Mouse (Mus musculus) stomach, embryonic 15.5 days (tissue): Measurements from ENCODE around the gene Wdr74. TPM values are rescaled to one million over a fixed set of nuclear protein-coding genes. Genes with fewer than 3 reads are reported as not detected.

Experiments used
- ATAC-seq: fragments of 200-750 bp; cut with Nextera tagmentation; 2 replicates; pipeline ENCODE4 v1.8.0; 2017; ENCODE audit warnings: low read depth, moderate number of reproducible peaks, moderate TSS enrichment; ENCODE audit not compliant: insufficient read depth, low FRiP score
- H3K27ac ChIP-seq: fragments of 300-500 bp; sonication (generic); 2 replicates; pipeline ENCODE4 v1.5.1; 2015; ENCODE audit warnings: mild to moderate bottlenecking, inconsistent platforms
- H3K27me3 ChIP-seq: fragments of 300-500 bp; sonication (generic); replicated peaks from 2 replicates; pipeline ENCODE4 v1.6.1; 2015; ENCODE audit warnings: inconsistent platforms
- H3K36me3 ChIP-seq: fragments of 300-500 bp; sonication (generic); 2 replicates; pipeline ENCODE4 v1.6.1; 2015; ENCODE audit warnings: inconsistent platforms
- H3K4me1 ChIP-seq: fragments of 300-500 bp; sonication (generic); 2 replicates; pipeline ENCODE4 v1.6.1; 2015; ENCODE audit warnings: inconsistent platforms
- H3K4me2 ChIP-seq: fragments of 300-500 bp; sonication (generic); 2 replicates; pipeline ENCODE4 v1.6.1; 2015; ENCODE audit warnings: mild to moderate bottlenecking, inconsistent platforms
- H3K4me3 ChIP-seq: fragments of 300-500 bp; sonication (generic); replicated peaks from 2 replicates; pipeline ENCODE4 v1.5.1; 2015; ENCODE audit warnings: inconsistent platforms
- H3K9ac ChIP-seq: fragments of 300-500 bp; sonication (generic); 2 replicates; pipeline ENCODE4 v1.6.1; 2015; ENCODE audit warnings: inconsistent platforms
- H3K9me3 ChIP-seq: fragments of 300-500 bp; sonication (generic); 2 replicates; pipeline ENCODE4 v1.6.1; 2016; ENCODE audit warnings: inconsistent platforms
- WGBS: fragments of 180-500 bp; shearing (Covaris S2); methylation state at CpG from one replicate; pipeline ENCODE4 v1.1.7; 2015; 5-methylcytosine and 5-hydroxymethylcytosine counted together
- microRNA-seq: library from miRNA; unstranded; fragments of <30 nt; microRNA quantifications from one replicate; pipeline ENCODE4, GENCODE M21; 2016
- polyA plus RNA-seq: library from polyadenylated mRNA; unstranded; fragments of >200 nt; fragmentation: Nextera tagmentation; extraction: Ambion mirVana; gene quantifications from 2 replicates; pipeline ENCODE4 v1.2.1, GENCODE M21; 2015

The Wdr74 gene
- polyA plus RNA-seq, 1 experiment from 2014 or later: 76.3 TPM

DNA sequence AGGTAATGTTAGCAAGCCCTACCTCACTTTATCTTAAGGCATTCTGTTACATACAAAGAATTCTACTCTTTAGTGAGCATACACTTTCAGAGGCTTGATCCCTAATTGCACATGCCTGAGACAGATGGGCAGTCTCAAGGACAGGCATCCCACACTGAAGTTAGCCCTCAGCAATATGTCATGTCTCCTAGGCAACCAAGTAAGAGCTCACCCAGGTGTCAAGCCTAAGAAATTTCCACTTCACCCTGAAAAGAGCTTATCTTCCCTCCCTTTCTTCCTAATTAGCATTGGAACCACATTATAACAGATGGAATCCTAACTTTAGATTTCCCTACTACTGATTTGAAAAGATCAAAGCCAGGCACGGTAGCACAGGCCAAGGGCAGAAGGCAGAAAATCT lies 53.5 kb downstream of the Wdr74 start:
- Histone ChIP-seq H3K9me3 (no peaks in the 10 kb centered on the region), H3K27ac (no peak overlapping the region), H3K36me3 (peaks cover 19% of the 10 kb centered on the region), H3K4me3 (no peak overlapping the region), H3K9ac (no peak overlapping the region), H3K27me3 (no peaks in the 10 kb centered on the region), H3K4me1 (no peaks in the 10 kb centered on the region), H3K4me2 (no peak overlapping the region)
- ATAC-seq: no peak
- WGBS: 25% methylated on average over 1 of the region's 1 CpGs

DNA sequence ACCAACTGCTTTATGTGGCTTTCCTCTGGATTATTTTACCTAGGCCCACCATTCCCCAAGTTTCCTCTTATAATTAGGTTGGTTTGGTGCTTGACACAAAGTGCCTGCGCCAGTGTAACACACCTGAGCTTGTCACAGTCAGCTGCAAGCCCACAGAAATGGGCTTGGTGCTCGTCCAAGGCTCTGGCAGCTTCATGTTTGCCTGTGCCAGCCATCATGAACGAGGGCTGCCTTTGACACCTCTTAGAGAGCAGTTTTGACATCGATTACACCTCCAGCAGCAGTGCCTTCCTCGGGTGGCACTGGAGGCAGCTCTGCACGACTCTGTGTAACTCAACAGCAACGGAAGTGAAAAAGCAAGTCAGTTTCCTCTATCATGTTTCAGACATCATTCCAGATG lies 54.5 kb downstream of the Wdr74 start:
- Histone ChIP-seq H3K4me1 (no peaks in the 10 kb centered on the region), H3K36me3 (peaks cover 28% of the 10 kb centered on the region), H3K27ac (no peak overlapping the region), H3K4me2 (no peak overlapping the region), H3K4me3 (no peak overlapping the region), H3K9ac (no peak overlapping the region), H3K9me3 (no peaks in the 10 kb centered on the region), H3K27me3 (no peaks in the 10 kb centered on the region)
- 82% methylated on average over 7 of the region's 7 CpGs for WGBS
- no peak for ATAC-seq

Small RNA genes within 50 kb of the gene (microRNA-seq; reads per million reads assigned to microRNA genes)
- gene Mir6992: not detected

Other genes with a start within 250 kb of the Wdr74 start
- gene Slc22a8, start 144.6 kb upstream of the Wdr74 start, polyA plus RNA-seq: 0.05 and 0.12 TPM in 2 replicates
- not detected in 2 replicates for gene Slc22a6, start 117.8 kb upstream of the Wdr74 start, polyA plus RNA-seq
- gene Chrm1, start 72.0 kb upstream of the Wdr74 start, polyA plus RNA-seq: 0.88 and 0.98 TPM in 2 replicates
- 111 and 122 TPM in 2 replicates for gene Slc3a2, start 12.5 kb upstream of the Wdr74 start, polyA plus RNA-seq
- 1.4 and 1.7 TPM in 2 replicates for gene 1700092M07Rik, start 4.9 kb downstream of the Wdr74 start, polyA plus RNA-seq
- gene Stx5a, start 5.6 kb downstream of the Wdr74 start, polyA plus RNA-seq: 132 and 134 TPM in 2 replicates
- gene Nxf1, start 21.2 kb downstream of the Wdr74 start, polyA plus RNA-seq: 159 and 160 TPM in 2 replicates
- gene Tmem223, start 35.2 kb downstream of the Wdr74 start, polyA plus RNA-seq: 158 and 161 TPM in 2 replicates
- 95.7 and 104 TPM in 2 replicates for gene Tmem179b, start 38.6 kb downstream of the Wdr74 start, polyA plus RNA-seq
- gene Taf6l, start 50.6 kb downstream of the Wdr74 start, polyA plus RNA-seq: 26.3 and 26.9 TPM in 2 replicates
- 136 and 137 TPM in 2 replicates for gene Polr2g, start 62.8 kb downstream of the Wdr74 start, polyA plus RNA-seq
- 4.1 and 4.4 TPM in 2 replicates for gene Zbtb3, start 66.7 kb downstream of the Wdr74 start, polyA plus RNA-seq
- gene Ttc9c, start 83.5 kb downstream of the Wdr74 start, polyA plus RNA-seq: 49.7 and 52.1 TPM in 2 replicates
- gene Hnrnpul2, start 84.2 kb downstream of the Wdr74 start, polyA plus RNA-seq: 5.9 and 6.6 TPM in 2 replicates
- gene AC129217.1, start 93.9 kb downstream of the Wdr74 start, polyA plus RNA-seq: not detected in 2 replicates
- gene Bscl2, start 101.6 kb downstream of the Wdr74 start, polyA plus RNA-seq: 49.7 and 53.4 TPM in 2 replicates
- 11.2 and 14.7 TPM in 2 replicates for gene Gng3, start 103.4 kb downstream of the Wdr74 start, polyA plus RNA-seq
- 1.6 and 1.8 TPM in 2 replicates for gene Lrrn4cl, start 114.9 kb downstream of the Wdr74 start, polyA plus RNA-seq
- gene Ubxn1, start 135.7 kb downstream of the Wdr74 start, polyA plus RNA-seq: 160 and 163 TPM in 2 replicates
- 61.9 and 62.8 TPM in 2 replicates for gene Uqcc3, start 145.1 kb downstream of the Wdr74 start, polyA plus RNA-seq
- 69.9 and 93.9 TPM in 2 replicates for gene Lbhd1, start 147.9 kb downstream of the Wdr74 start, polyA plus RNA-seq
- not detected in 2 replicates for gene Gm49403, start 148.1 kb downstream of the Wdr74 start, polyA plus RNA-seq
- 82.3 and 82.9 TPM in 2 replicates for gene 1810009A15Rik, start 153.0 kb downstream of the Wdr74 start, polyA plus RNA-seq
- gene Gm49416, start 153.1 kb downstream of the Wdr74 start, polyA plus RNA-seq: not detected in 2 replicates
- 36.8 and 43.6 TPM in 2 replicates for gene Ints5, start 157.2 kb downstream of the Wdr74 start, polyA plus RNA-seq
- 89.3 and 103 TPM in 2 replicates for gene Ganab, start 162.2 kb downstream of the Wdr74 start, polyA plus RNA-seq
- gene B3gat3, start 184.5 kb downstream of the Wdr74 start, polyA plus RNA-seq: 39.8 and 44.5 TPM in 2 replicates
- gene Rom1, start 193.5 kb downstream of the Wdr74 start, polyA plus RNA-seq: 3.3 and 3.4 TPM in 2 replicates
- gene Eml3, start 193.7 kb downstream of the Wdr74 start, polyA plus RNA-seq: 31.7 and 32.6 TPM in 2 replicates
- gene Mta2, start 206.0 kb downstream of the Wdr74 start, polyA plus RNA-seq: 132 and 142 TPM in 2 replicates
- 29.1 and 31.8 TPM in 2 replicates for gene Tut1, start 218.0 kb downstream of the Wdr74 start, polyA plus RNA-seq
- gene Eef1g, start 231.2 kb downstream of the Wdr74 start, polyA plus RNA-seq: 383 and 461 TPM in 2 replicates